Mouse (Mus musculus) embryonic stem cell, embryonic (primary cell): ENCODE data around the gene Inpp5d.

Experiments
- CTCF ChIA-PET, 4 experiments: fragments of 300-600 bp in 2 of 4; fragments of 350-600 bp in 2 of 4; sonication (Branson Sonifier 250); formaldehyde crosslinking; loops; one replicate each; lab custom pipeline; 2022; ENCODE audit warnings: inconsistent platforms in 2 of 4; lab: Charles Lee
- POLR2A ChIA-PET, 4 experiments: fragments of 300-600 bp in 2 of 4; fragments of 350-600 bp in 2 of 4; sonication (Branson Sonifier 250); formaldehyde crosslinking; loops; one replicate each; lab custom pipeline; 2022; ENCODE audit warnings: antibody characterized with exemption in 4 of 4, inconsistent platforms in 1 of 4; lab: Charles Lee

Gene Inpp5d

DNA sequence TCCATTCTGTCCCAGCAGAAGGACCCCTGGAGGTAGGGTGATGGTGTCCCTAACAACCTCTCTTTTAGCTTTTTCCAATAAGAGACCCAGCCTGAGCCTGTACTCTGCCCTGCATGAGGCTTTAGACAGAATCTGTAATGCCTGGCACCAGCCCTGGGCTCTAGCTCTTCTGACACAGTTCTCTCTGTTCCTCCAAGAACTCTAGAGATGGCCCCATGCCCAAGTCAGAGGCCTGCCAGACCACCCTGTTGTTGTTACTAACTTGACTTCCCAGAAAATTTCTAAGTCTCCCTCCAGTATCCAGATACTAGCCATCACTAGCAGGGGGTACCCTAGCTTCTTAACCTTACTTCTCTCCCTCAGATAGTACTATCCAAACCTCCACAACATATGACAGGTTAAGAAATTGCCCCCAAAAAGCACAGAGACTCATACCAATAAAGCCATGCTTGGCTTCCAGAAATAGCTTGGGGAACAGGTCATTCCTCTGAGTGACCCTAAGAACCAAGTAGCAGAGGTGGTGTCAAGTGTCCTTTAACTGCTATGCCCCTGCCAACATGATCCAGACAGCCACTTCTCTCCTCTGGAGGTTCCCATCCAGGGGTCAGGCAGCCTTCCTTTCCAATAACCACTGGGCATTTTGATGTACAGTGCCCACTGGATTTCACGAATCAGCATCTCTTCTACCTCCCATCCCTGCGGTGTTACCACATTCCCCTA is 5.4 kb upstream of the Inpp5d start:
- CTCF ChIA-PET: no interaction called here
- POLR2A ChIA-PET: no interaction called here

DNA sequence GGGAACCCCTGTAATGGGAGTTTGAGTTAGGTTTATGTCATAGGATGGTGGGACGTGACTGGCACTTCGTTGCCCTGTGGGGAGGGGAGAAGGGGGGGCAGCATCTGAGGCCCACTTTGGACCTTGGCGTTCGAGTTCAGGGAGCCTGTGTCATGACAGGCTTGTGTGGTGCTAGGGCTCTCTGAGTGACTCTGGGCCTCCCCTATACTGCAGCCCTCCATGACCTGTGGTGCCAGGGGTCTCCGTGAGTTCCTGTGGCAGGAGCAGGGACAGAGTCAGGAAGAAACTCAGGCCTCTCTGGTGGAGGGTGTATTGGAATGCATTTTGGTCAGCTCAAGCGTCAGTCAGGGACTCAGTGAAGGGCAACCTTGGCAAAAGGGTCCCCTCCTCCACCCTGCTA is 581 bp downstream of the Inpp5d start:
- CTCF ChIA-PET: interaction anchor here in 3 of 4 experiments (1.2 to 3.8 kb wide), 3 partner anchors 12 kb away, joined by 5 to 18 read pairs (median 12); no protein-coding TSS in a partner anchor
- POLR2A ChIA-PET: interaction anchor here in 3 of 4 experiments (0.5 to 3.9 kb wide), 11 partner anchors 12 to 456 kb away, joined by 3 to 17 read pairs (median 3); no protein-coding TSS in a partner anchor

GRCm38 (mm10) chr1:87621146-87621857 is 1.2 kb downstream of the Inpp5d start:
- ChIA-PET POLR2A (interaction anchor here in 2 of 4 experiments (0.5 to 3.9 kb wide), 8 partner anchors 13 to 457 kb away, joined by 3 to 17 read pairs (median 3); no protein-coding TSS in a partner anchor), CTCF (interaction anchor here (0.5 to 3.8 kb wide), 4 partner anchors 13 to 1083 kb away, joined by 3 to 18 read pairs (median 4); no protein-coding TSS in a partner anchor)

DNA sequence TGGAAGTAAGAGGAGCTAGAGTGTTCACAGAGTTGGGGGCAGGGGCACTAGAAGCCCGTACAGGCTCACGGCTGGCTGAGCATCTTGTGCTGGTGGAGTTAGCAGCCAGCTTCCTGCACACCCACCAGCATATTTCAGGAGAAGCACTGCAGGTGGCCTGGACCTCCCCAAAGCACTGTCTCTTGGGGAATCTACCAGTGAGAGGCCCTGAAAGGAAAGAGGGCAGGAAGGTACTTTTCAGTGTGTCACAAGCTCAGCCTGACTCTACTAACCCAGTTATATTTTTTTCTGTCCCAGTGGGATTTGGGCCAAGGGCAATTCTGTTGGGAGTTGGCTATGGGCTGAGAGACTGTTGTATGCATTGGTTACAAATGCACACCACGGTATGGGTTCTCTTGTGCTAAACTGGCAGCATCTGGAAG is 1.8 kb downstream of the Inpp5d start:
- POLR2A ChIA-PET: interaction anchor here in 2 of 4 experiments (1.8 to 3.9 kb wide), 3 partner anchors 14 to 15 kb away, joined by 5 to 17 read pairs (median 10); no protein-coding TSS in a partner anchor
- CTCF ChIA-PET: interaction anchor here (0.5 to 3.8 kb wide), 4 partner anchors 13 to 1083 kb away, joined by 3 to 18 read pairs (median 4); no protein-coding TSS in a partner anchor

GRCm38 (mm10) chr1:87623977-87624666 is 4.0 kb downstream of the Inpp5d start:
- ChIA-PET POLR2A (interaction anchor here in 3 of 4 experiments (0.7 to 5.4 kb wide), 8 partner anchors 12 to 74 kb away, joined by 3 to 45 read pairs (median 4); no protein-coding TSS in a partner anchor), CTCF (interaction anchor here in 1 of 4 experiments (0.9 to 1.6 kb wide), 3 partner anchors 13 to 16 kb away, joined by 3 to 4 read pairs (median 3); no protein-coding TSS in a partner anchor)

DNA sequence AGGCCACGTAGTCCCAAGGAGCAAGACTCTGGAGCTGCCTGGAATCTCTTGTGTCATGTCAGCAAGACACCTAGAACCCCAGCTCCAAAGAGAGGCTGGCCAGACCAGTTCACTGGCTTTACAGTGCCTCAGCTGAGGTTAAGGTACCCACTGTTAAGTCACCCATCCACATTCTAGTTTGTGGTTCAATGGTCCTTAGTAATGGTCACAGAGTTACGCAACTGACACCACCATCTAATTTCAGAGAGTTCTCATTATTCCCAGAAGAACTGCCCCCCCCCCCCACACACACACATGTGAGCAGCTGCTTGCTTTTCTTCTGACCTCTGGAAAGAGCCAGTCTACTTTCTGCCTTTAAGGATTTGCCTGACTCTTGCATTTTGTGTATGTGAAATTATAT is 4.7 kb downstream of the Inpp5d start:
- CTCF ChIA-PET: interaction anchor here in 2 of 4 experiments (0.6 to 1.0 kb wide), 5 partner anchors 13 to 456 kb away, joined by 3 to 5 read pairs (median 3); no protein-coding TSS in a partner anchor
- POLR2A ChIA-PET: interaction anchor here in 3 of 4 experiments (0.6 to 5.4 kb wide), 8 partner anchors 11 to 1507 kb away, joined by 3 to 45 read pairs (median 4); no protein-coding TSS in a partner anchor

GRCm38 (mm10) chr1:87625254-87626025 is 5.3 kb downstream of the Inpp5d start:
- ChIA-PET CTCF (interaction anchor here in 2 of 4 experiments (0.6 to 0.9 kb wide), 5 partner anchors 17 to 455 kb away, joined by 3 to 5 read pairs (median 3); no protein-coding TSS in a partner anchor), POLR2A (interaction anchor here in 3 of 4 experiments (0.5 to 5.4 kb wide), 7 partner anchors 11 to 1506 kb away, joined by 3 to 45 read pairs (median 6); no protein-coding TSS in a partner anchor)

- ChIA-PET CTCF (no interaction called here), POLR2A (interaction anchor here in 3 of 4 experiments (0.5 to 5.4 kb wide), 6 partner anchors 10 to 300 kb away, joined by 3 to 45 read pairs (median 6); partner anchors contain the start of gene Gigyf2 (in 1 of the 3))
Observed at GRCm38 (mm10) chr1:87626344-87626743, 6.2 kb downstream of the Inpp5d start.

DNA sequence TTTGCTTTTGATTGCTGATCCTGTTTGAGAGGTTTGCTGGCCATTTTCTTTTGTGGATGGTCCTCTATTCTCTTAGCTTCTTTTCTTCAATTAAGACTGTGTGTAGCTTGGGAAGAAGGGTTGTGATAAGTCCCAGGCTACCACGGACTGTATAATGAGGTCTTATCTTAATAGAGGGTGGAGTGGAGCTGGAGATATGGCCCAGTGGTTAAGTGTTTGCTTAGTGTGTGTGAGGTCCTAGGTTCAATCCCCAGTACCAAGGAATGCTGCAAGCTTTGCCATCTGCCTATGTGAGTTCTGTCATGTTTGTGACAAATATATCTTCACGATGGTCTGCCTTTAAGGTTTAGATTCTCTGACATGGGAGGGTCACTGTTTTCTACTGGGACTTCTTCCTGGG is 8.0 kb downstream of the Inpp5d start:
- ChIA-PET CTCF (no interaction called here), POLR2A (interaction anchor here in 2 of 4 experiments (0.8 to 5.4 kb wide), 4 partner anchors 8 to 48 kb away, joined by 3 to 45 read pairs (median 16); no protein-coding TSS in a partner anchor)

DNA sequence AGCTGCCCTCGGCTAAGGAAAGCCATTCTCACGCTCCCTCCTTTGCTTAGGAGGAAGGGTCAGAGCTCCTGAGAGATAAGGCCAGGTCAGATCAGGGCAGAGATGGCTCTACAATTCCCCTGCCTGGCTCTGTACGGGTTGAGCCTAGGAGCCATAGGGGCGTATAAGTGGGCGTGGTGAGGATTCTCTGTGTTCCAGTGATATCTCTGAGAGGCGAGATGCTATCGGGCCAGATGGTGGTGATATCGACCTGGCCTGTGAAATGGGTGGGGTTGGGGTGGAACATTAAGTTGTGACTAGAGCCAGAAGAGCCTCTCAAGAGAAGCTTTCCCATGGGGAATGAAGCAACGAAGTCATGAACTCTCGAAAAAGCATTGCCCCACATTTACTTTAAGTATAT is 11.5 kb downstream of the Inpp5d start:
- ChIA-PET POLR2A (interaction anchor here in 2 of 4 experiments (0.6 to 1.3 kb wide), 2 partner anchors 31 to 44 kb away, joined by 3 read pairs; no protein-coding TSS in a partner anchor), CTCF (no interaction called here)

GRCm38 (mm10) chr1:87632163-87632562 is 12.1 kb downstream of the Inpp5d start:
- POLR2A ChIA-PET: interaction anchor here in 1 of 4 experiments (1.3 kb wide), 1 partner anchor 43 kb away, joined by 3 read pairs; no protein-coding TSS in a partner anchor
- CTCF ChIA-PET: no interaction called here

GRCm38 (mm10) chr1:87636716-87637117 is 16.6 kb downstream of the Inpp5d start:
- ChIA-PET CTCF (interaction anchor here in 3 of 4 experiments (1.1 to 1.9 kb wide), 4 partner anchors 28 to 95 kb away, joined by 3 to 9 read pairs (median 6); no protein-coding TSS in a partner anchor), POLR2A (interaction anchor here (0.6 to 5.0 kb wide), 36 partner anchors 10 to 424 kb away, joined by 3 to 45 read pairs (median 4); partner anchors contain the start of genes Inpp5d (in 2 of the 4), Atg16l1 (in 1 of the 4) and Gigyf2 (in 1 of the 4))

GRCm38 (mm10) chr1:87637121-87637877 is 17.2 kb downstream of the Inpp5d start:
- ChIA-PET POLR2A (interaction anchor here (0.5 to 5.0 kb wide), 41 partner anchors 9 to 1823 kb away, joined by 3 to 45 read pairs (median 4); partner anchors contain the start of genes Inpp5d (in 2 of the 4), Atg16l1 (in 1 of the 4) and Gigyf2 (in 1 of the 4)), CTCF (interaction anchor here (0.7 to 1.9 kb wide), 8 partner anchors 13 to 867 kb away, joined by 3 to 12 read pairs (median 4); no protein-coding TSS in a partner anchor)

DNA sequence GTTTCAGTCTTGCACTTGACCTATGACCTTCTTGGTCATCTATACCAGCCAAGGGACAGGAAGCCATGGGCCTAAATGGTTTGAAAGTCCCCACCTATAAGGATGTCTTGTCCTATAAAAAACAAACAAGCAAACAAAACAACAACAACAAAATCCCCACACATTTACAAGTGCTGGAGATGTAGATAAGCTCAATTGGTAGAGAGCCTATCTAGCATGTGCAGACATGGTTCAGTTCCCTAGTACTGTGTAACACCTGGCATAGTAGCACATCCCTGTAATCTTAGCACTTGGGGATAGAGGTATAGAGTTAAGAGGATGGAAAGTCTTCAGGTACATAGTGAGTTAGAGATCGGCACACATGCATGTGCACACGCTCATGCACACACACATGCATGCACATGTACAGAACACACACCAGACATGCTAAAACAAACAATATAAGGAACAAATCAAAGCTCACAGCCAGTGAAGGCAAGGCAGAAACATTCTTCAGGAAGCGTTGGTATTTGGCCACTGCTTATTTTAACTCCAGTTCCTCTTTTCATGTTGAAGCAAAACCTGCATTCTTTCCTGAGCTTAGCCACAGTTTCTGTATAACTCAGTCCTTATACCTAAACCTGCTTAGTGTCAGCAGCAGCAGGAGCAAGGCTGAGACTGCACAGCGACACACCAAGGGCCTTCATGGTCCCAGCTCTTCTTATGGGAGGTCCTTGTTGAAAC is 17.9 kb downstream of the Inpp5d start:
- POLR2A ChIA-PET: interaction anchor here in 3 of 4 experiments (0.6 to 5.0 kb wide), 24 partner anchors 10 to 1822 kb away, joined by 3 to 45 read pairs (median 6); partner anchors contain the start of genes Inpp5d (in 2 of the 3) and Gigyf2 (in 1 of the 3)
- CTCF ChIA-PET: interaction anchor here (0.7 to 1.9 kb wide), 7 partner anchors 14 to 866 kb away, joined by 3 to 12 read pairs (median 5); no protein-coding TSS in a partner anchor

- ChIA-PET POLR2A (interaction anchor here in 2 of 4 experiments (0.7 to 1.8 kb wide), 3 partner anchors 9 to 152 kb away, joined by 3 to 7 read pairs (median 3); no protein-coding TSS in a partner anchor), CTCF (interaction anchor here in 1 of 4 experiments (0.6 kb wide), 1 partner anchor 1210 kb away, joined by 3 read pairs; no protein-coding TSS in a partner anchor)
Observed at GRCm38 (mm10) chr1:87639724-87640123, 19.6 kb downstream of the Inpp5d start.
